Mouse (Mus musculus): ENCODE measurements at regions not wholly inside any gene's neighbourhood (a gene's known extent, or its start where the extent isn't known, plus 50 kb on each side); places are given as distances from the start of the nearest gene placed in this dataset.

DNA sequence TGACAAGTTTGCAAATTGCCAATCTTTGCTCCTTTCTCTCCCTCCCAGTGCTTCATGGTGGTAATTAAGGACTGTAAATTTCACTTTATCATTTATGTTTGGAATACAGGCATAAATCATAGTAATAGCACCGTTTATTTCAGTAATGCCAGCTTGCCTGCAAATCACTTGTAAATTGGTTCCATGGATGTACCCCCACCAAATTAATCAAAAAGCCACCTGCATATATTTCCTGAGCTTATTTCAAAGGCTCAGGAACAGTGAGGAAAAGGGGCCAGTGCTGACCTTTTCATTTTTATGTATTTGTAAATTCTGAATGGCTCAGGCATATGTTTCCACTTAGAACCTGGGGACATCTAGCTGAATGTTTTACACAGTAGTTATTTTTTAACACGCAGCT, 115.0 kb downstream of the D3Ertd751e start:
- no peak for DNase-seq (ENCODE audit: low spot score)

- DNase-seq (ENCODE audit: low spot score), result no peak
Observed at GRCm38 (mm10) chr3:41862674-41863073, 120.3 kb downstream of the D3Ertd751e start.

DNA sequence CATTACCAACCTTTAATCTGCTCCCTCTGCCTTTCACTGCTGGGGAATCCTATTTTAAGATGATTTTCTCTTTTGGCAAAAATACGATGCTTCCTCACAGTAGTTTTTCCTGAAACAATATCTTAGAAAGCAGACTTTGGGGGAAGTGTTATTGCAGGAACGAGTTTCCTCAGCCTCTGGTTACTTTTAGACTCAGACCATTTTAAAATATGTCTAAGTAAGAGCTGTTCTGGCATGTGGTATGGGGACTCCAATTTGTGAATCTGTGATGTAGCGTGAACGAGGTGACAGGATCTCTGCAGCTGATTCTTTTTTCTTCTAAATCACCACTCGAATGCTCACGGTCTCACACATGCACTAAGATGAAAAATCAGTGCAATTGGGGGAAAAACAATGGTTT, 166.5 kb downstream of the D3Ertd751e start:
- DNase-seq (ENCODE audit: low spot score), result no peak

DNA sequence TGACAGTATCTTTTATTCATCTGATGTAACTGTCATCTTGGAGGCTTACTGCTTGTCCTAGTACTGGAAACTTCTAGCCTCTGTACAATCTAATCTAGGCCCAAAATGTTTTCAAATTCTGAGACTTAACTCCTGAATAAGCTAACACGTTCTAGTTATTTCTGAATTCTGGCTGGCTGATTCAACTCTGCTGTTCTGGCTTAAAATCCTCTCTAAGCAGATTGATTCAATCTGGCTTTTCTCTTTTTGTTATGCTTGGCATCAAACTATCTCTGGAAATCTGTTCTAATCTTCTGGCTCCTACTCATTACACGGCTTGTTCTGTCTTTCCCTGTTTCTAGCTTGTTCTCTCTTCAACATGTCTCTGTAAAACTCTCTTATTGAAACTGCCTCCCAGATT, 170.8 kb downstream of the D3Ertd751e start:
- no peak for DNase-seq (ENCODE audit: low spot score)

GRCm38 (mm10) chr3:41939843-41940242, 197.4 kb downstream of the D3Ertd751e start:
- DNase-seq (ENCODE audit: low spot score), result no peak

GRCm38 (mm10) chr3:41942964-41943363, 200.6 kb downstream of the D3Ertd751e start:
- no peak for DNase-seq (ENCODE audit: low spot score)

- DNase-seq (ENCODE audit: low spot score), result no peak
Observed at GRCm38 (mm10) chr3:41949404-41949803, 207.0 kb downstream of the D3Ertd751e start.

- no peak for DNase-seq (ENCODE audit: low spot score)
Observed at GRCm38 (mm10) chr3:41957385-41957784, 215.0 kb downstream of the D3Ertd751e start.

- no peak for DNase-seq (ENCODE audit: low spot score)
Observed at GRCm38 (mm10) chr3:41960209-41960608, 217.8 kb downstream of the D3Ertd751e start.

DNA sequence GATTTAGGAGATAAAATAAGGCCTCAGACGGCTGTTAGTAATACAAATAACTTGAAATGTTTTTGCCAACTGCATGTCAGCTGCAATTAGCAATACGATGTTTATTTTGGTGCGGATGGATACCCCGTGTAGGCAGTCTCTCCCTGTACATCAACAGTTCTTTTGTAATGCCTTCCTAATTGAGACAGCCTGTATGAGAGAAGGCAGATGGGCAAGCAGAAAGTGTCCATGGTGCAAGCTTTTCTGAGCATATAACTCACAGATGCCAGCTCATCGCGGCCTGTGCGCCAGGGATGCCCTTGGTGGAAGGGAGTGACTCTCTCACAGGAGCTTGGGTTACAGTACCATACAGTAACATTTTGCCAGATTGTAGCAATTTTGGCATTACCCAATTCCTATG, 220.5 kb downstream of the D3Ertd751e start:
- DNase-seq (ENCODE audit: low spot score), result no peak

DNA sequence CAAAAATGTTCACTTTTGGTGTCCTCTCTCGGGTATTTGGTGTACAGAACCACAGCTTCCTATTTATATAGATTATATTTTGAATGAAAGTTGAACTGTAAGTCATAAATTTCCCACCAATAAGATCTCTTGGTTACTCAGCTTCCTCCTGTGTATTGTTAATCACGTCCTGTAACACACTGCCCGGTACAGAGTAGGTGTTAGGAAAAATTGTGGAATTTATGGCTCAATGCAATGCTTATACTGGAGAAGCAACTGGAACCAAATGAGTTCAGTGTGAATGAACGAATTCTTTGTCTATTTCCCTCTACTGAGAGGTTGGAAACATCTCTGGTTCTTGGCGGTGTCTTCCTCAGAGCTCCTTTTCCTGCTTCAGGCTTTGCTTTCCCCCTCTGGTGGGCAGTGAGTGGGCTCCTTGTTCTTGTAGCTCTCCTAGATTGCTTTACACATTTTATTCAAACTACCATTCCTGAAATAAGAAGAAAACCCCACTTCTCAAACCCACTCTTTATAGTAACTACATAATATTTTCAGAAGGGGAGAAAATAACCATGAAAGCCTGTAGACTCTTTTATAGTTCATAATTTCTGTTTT, 264.4 kb downstream of the D3Ertd751e start:
- no peak for DNase-seq (ENCODE audit: low spot score)

- no peak for DNase-seq (ENCODE audit: low spot score)
Observed at GRCm38 (mm10) chr3:42023187-42023586, 280.8 kb downstream of the D3Ertd751e start.

DNA sequence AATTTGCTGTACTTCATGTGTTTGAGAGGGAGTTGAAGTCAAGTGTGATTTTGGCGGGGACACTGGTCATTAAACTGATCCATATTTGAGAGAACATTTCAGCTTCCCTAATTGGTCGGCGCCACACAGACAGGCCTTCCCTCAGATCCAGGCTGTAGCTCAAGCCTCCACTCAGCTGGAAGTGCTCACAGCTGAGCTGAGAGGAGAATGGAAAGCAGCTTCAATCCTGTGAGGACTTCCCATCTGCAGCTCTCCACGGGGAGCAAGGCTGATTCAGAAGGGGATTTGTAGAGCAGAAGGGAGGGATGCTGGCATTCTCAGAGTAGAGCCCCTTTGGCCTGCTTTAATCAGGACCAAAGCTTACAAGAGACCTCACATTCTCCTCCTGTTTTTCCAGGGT, 297.2 kb downstream of the D3Ertd751e start:
- no peak for DNase-seq (ENCODE audit: low spot score)

DNA sequence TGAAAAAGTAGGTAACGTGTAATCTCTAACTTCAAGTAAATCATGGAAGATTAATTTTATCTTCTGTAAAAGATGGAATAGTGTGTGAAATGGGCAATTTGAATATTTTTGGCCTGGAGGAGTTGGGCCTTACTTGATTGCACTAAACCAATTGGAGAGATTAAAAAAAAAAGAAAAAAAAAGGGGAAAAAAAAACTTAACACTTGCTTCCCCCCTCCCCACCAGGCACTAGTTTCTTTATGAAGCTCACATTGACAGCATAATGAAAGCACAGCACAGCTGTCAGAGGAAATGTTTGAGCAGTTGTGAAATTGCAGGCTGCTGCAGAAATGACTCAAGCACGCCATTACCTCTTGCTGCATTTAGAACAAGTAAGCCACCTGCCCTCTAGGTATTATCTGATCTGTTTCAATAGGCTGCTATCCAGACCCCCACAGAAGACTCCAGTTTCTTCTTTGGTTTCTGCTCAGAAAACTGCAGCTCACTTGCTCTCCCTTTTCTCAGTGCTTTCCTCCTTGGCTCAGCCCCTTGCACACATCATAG, 297.9 kb downstream of the D3Ertd751e start:
- DNase-seq (ENCODE audit: low spot score), result no peak

GRCm38 (mm10) chr3:42040959-42041358, 298.5 kb downstream of the D3Ertd751e start:
- DNase-seq (ENCODE audit: low spot score), result no peak

DNA sequence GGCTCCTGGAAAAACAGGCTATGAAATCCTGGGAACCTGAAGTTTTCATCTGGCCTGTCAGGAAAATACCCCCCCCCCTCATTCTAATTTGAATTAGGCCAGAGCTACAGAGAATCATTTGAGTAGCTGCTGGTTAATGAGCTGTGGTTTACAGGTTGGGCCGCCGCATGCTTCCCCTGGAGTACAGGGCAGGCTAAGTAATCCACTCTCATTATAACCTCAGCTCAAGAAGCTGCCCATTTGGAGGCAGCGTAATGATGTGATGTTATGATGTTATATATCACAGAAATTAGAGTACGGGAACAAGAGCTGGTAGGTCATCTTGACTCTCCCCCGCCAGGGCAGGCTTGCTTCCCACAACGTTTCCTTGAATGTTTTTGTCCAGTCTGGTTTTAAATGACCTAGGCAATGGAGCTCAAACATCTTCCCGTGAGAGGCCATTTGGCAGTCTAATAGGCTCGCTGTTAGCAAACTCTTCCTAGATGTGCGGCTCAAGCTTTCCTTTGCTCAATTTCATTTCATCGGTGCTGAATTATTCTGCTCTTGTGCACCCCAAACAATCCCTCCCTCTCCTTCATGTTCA, 315.0 kb downstream of the D3Ertd751e start:
- DNase-seq (ENCODE audit: low spot score), result no peak

- DNase-seq (ENCODE audit: low spot score), result no peak
Observed at GRCm38 (mm10) chr3:42065093-42065935, 322.9 kb downstream of the D3Ertd751e start.

DNA sequence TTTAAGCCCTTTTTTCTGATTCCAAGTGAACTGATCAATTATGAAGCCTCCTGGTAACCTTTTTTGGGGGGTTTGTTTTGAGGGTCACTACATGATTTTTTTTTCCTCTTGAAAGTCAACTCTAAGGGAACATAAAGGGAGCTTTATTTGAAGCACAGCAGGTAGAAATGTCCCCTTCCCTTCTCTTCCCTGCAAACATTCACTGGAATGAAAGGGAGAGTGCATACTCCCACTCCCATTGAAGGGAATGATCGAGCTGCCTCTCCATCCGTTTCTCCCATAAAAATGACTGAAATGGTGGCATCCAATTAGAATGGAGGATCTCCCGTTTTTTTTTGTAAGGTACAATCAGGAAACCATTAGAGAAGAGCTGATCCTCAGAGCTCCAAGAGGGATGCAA, 323.6 kb downstream of the D3Ertd751e start:
- DNase-seq (ENCODE audit: low spot score), result no peak

- DNase-seq (ENCODE audit: low spot score), result no peak
Observed at GRCm38 (mm10) chr3:42067036-42067435, 324.6 kb downstream of the D3Ertd751e start.

- DNase-seq (ENCODE audit: low spot score), result peak; percentile 15
Observed at GRCm38 (mm10) chr3:42074532-42075287, 332.3 kb downstream of the D3Ertd751e start.

GRCm38 (mm10) chr3:42110976-42111847, 368.8 kb downstream of the D3Ertd751e start:
- peak; percentile 39 for DNase-seq (ENCODE audit: low spot score)

Data from ovary, postnatal 14 days (tissue).